Mouse (Mus musculus): ENCODE results near the gene Rnf145. TPM values are rescaled to one million over a fixed set of nuclear protein-coding genes. Genes with fewer than 3 reads are reported as not detected.

Rnf145 gene
- polyA plus RNA-seq, 1 experiment from 2014 or later, result 71.9 TPM

DNA sequence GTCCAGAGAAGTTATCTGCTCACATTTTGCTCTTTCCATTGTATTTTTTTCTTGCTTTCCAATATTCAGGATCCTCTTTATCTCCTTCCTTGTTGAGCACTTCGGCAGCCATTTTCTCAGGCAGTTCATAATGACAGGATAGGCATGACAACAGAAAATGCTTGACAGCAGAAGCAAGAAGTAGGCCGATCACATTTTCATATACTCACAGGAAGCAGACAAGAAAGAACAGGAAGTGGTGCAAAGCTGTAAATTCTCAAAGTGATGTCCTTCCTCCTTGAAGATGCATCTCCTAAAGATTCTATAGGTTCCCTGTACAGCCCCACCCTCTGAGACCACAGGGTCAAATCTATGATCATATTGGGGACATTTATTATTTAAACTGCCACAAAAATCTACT lies 42.3 kb upstream of the Rnf145 start:
- H3K27ac ChIP-seq (ENCODE audit: low read length), result no peak overlapping the region
- peaks cover 5% of the 10 kb centered on the region; the same call in 1 of the 2 replicates for H3K4me1 ChIP-seq (ENCODE audit: insufficient read depth, low read depth, low read length)
- no peaks in the 10 kb centered on the region for H3K36me3 ChIP-seq (ENCODE audit: insufficient read depth, low read length)
- H3K4me2 ChIP-seq (replicated peaks; ENCODE audit: low read depth, low read length), result no peak overlapping the region
- ATAC-seq (no peak), DNase-seq (ENCODE audit: low spot score) (no peak)
- TF ChIP-seq CTCF (IDR thresholded peaks at IDR 0.05) (no peak), EP300 (IDR thresholded peaks at IDR 0.05) (no peak)
- no peak overlapping the region for H3K9ac ChIP-seq (replicated peaks; ENCODE audit: low read depth)
- 55% methylated on average over 2 of the region's 2 CpGs for WGBS
- no peak overlapping the region for H3K4me3 ChIP-seq (ENCODE audit: low read depth, low read length)
- no peaks in the 10 kb centered on the region for H3K27me3 ChIP-seq (replicated peaks; ENCODE audit: insufficient read depth, low read length)
- H3K9me3 ChIP-seq (ENCODE audit: low read length), result no peaks in the 10 kb centered on the region

DNA sequence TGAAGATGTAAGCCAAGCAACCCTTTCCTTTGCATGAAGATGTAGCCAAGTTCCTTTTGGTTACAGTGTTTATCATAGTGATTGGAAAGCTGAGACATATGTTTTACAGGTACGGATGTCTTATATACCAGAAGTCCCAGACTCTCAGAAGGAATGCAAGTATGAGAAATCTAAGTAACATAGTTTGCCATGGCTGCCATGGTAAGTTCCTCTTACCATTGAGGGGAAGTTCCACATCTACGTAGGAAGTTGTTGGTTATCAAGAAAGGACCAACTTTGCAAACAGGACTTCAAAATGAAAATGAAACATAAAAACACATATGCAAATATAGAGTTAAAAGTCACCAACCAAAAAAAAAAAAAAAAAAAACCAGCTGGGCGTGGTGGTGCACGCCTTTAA lies 40.4 kb upstream of the Rnf145 start:
- DNase-seq (ENCODE audit: low spot score) (no peak), ATAC-seq (no peak)
- Histone ChIP-seq H3K36me3 (ENCODE audit: insufficient read depth, low read length) (no peaks in the 10 kb centered on the region), H3K9ac (replicated peaks; ENCODE audit: low read depth) (no peak overlapping the region), H3K27ac (ENCODE audit: low read length) (no peak overlapping the region), H3K4me2 (replicated peaks; ENCODE audit: low read depth, low read length) (no peak overlapping the region), H3K9me3 (ENCODE audit: low read length) (no peaks in the 10 kb centered on the region), H3K27me3 (replicated peaks; ENCODE audit: insufficient read depth, low read length) (no peaks in the 10 kb centered on the region), H3K4me3 (ENCODE audit: low read depth, low read length) (no peak overlapping the region), H3K4me1 (ENCODE audit: insufficient read depth, low read depth, low read length) (no peaks in the 10 kb centered on the region)
- 79% methylated on average over 4 of the region's 4 CpGs for WGBS
- no peak for TF ChIP-seq EP300 (IDR thresholded peaks at IDR 0.05)
- TF ChIP-seq CTCF (IDR thresholded peaks at IDR 0.05), result no peak

DNA sequence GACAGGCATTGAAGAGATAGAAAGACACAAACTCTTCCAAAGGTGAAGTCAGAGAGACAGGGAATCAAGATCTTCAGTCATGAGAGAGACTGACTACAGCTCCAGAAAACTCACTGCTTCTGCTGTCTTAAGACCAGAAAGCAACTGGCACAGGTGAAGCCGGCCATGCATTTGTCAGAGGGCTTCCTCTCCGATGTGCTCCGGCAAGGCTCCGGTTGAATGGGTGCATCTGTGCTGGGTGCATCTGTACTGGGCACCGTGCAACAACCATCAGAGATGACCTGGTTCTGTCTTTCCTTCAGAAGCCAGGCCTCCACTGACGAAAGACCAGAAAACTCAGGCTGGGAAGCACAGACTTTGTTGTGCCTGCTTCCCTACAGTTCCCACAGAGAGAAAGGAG lies 38.5 kb upstream of the Rnf145 start:
- Histone ChIP-seq H3K4me2 (replicated peaks; ENCODE audit: low read depth, low read length) (no peak overlapping the region), H3K36me3 (ENCODE audit: insufficient read depth, low read length) (no peaks in the 10 kb centered on the region), H3K9ac (replicated peaks; ENCODE audit: low read depth) (no peak overlapping the region), H3K4me3 (ENCODE audit: low read depth, low read length) (no peak overlapping the region), H3K27ac (ENCODE audit: low read length) (no peak overlapping the region), H3K9me3 (ENCODE audit: low read length) (no peaks in the 10 kb centered on the region), H3K27me3 (replicated peaks; ENCODE audit: insufficient read depth, low read length) (no peaks in the 10 kb centered on the region), H3K4me1 (ENCODE audit: insufficient read depth, low read depth, low read length) (no peaks in the 10 kb centered on the region)
- WGBS, result 86% methylated on average over 6 of the region's 6 CpGs
- no peak for TF ChIP-seq EP300 (IDR thresholded peaks at IDR 0.05)
- TF ChIP-seq CTCF (IDR thresholded peaks at IDR 0.05), result no peak
- DNase-seq (ENCODE audit: low spot score), result no peak
- ATAC-seq, result no peak

DNA sequence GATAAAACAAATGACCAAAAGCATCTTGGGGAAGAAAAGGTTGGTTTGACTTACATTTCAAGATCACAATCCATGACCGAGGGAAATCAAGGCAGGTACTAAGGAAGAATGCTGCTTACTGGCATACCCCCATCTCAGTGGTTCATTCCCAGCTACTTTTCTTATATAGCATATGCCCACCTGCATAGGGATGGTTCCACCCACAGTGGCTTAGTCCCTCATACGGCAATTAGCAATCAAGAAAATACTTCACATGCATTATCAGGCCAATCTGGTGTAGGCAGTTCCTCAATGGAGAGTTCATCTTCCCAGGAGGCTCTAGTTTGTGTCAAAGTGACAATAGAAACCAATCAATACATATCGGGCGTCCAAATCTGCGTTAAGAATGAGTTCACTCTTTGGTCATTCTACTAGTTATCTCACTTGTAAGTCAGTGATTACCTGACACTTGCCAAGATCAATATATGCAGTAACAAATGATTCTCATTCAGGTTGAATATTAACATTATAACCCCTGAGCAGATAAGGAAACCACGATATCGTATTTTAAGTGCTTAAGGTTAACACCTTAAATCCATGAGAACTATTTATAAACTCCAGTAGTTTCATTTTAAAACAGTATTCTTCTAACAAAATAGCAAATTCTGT lies 33.6 kb upstream of the Rnf145 start:
- H3K4me3 ChIP-seq (ENCODE audit: low read depth, low read length), result no peak overlapping the region
- H3K9ac ChIP-seq (replicated peaks; ENCODE audit: low read depth), result no peak overlapping the region
- no peak overlapping the region for H3K4me2 ChIP-seq (replicated peaks; ENCODE audit: low read depth, low read length)
- TF ChIP-seq EP300 (IDR thresholded peaks at IDR 0.05) (no peak), CTCF (IDR thresholded peaks at IDR 0.05) (no peak)
- no peak for DNase-seq (ENCODE audit: low spot score)
- no peaks in the 10 kb centered on the region for H3K9me3 ChIP-seq (ENCODE audit: low read length)
- no peaks in the 10 kb centered on the region for H3K36me3 ChIP-seq (ENCODE audit: insufficient read depth, low read length)
- no peak for ATAC-seq
- WGBS, result 88% methylated on average over 7 of the region's 7 CpGs
- H3K27me3 ChIP-seq (replicated peaks; ENCODE audit: insufficient read depth, low read length), result no peaks in the 10 kb centered on the region
- H3K27ac ChIP-seq (ENCODE audit: low read length), result no peak overlapping the region
- no peaks in the 10 kb centered on the region for H3K4me1 ChIP-seq (ENCODE audit: insufficient read depth, low read depth, low read length)

DNA sequence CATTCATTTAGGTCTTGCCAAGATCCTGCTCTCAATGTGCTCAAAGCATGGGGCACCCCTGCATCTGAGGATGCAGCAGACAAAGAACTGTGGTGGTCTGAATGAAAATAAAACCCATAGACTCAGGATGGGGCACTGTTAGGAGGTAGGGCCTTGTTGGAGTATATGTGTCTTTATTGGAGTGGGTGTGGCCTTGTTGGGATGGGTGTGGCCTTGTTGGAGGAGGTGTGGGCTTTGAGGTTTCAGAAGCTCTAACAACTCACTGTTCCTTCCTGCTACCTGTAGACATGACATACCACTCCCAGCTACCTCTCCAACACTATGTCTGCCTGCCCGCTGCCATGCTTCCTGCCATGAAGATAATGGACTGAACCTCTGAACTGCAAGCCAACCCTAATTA lies 29.6 kb upstream of the Rnf145 start:
- Histone ChIP-seq H3K27ac (ENCODE audit: low read length) (no peak overlapping the region), H3K4me1 (ENCODE audit: insufficient read depth, low read depth, low read length) (no peaks in the 10 kb centered on the region), H3K27me3 (replicated peaks; ENCODE audit: insufficient read depth, low read length) (no peaks in the 10 kb centered on the region), H3K9me3 (ENCODE audit: low read length) (no peaks in the 10 kb centered on the region), H3K9ac (replicated peaks; ENCODE audit: low read depth) (no peak overlapping the region), H3K4me3 (ENCODE audit: low read depth, low read length) (no peak overlapping the region), H3K36me3 (ENCODE audit: insufficient read depth, low read length) (no peaks in the 10 kb centered on the region), H3K4me2 (replicated peaks; ENCODE audit: low read depth, low read length) (no peak overlapping the region)
- 91% methylated on average over 1 of the region's 1 CpGs for WGBS
- ATAC-seq (no peak), DNase-seq (ENCODE audit: low spot score) (no peak)
- no peak for TF ChIP-seq CTCF (IDR thresholded peaks at IDR 0.05)
- TF ChIP-seq EP300 (IDR thresholded peaks at IDR 0.05), result no peak

DNA sequence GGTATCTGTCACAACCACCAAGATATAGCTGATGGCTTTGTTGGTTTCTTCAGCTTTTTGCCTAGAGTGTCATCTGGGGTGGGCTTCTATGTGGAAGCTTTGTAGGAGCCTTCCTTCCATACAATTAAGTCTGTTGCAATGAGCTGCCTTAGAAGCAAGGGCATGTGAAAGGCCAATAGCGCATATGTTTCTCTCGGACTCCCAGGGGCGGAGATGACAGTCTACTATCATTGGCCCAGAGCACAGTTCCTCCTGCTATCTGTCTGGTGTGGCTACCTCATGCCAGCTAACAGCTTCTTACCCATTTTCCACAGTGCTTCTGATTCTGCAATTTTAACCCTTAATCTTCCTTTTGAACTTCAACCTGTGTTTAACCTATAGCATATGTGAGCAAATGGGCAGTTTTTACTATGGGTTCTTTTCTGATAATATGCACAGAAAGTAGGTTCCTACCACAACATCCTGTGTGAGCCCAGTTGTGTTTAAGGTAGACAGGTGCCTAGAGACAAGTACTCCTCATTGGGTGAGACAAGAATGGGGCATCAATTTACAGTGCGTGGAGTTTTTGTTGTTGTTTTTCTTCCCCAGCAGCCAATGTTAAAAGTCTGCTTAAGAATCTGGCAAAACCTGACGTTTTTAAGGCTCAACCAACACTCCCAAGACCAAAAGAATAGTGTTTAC lies 24.0 kb upstream of the Rnf145 start:
- Histone ChIP-seq H3K9me3 (ENCODE audit: low read length) (no peaks in the 10 kb centered on the region), H3K36me3 (ENCODE audit: insufficient read depth, low read length) (no peaks in the 10 kb centered on the region), H3K4me3 (ENCODE audit: low read depth, low read length) (no peak overlapping the region), H3K27ac (ENCODE audit: low read length) (no peak overlapping the region), H3K27me3 (replicated peaks; ENCODE audit: insufficient read depth, low read length) (no peaks in the 10 kb centered on the region), H3K9ac (replicated peaks; ENCODE audit: low read depth) (no peak overlapping the region), H3K4me2 (replicated peaks; ENCODE audit: low read depth, low read length) (no peak overlapping the region), H3K4me1 (ENCODE audit: insufficient read depth, low read depth, low read length) (no peaks in the 10 kb centered on the region)
- no peak for ATAC-seq
- TF ChIP-seq CTCF (IDR thresholded peaks at IDR 0.05) (no peak), EP300 (IDR thresholded peaks at IDR 0.05) (no peak)
- DNase-seq (ENCODE audit: low spot score), result no peak
- WGBS, result 79% methylated on average over 5 of the region's 5 CpGs
